Mouse (Mus musculus) midbrain, embryonic 14.5 days (tissue): ENCODE measurements at regions not wholly inside any gene's neighbourhood (a gene's known extent, or its start where the extent isn't known, plus 50 kb on each side); places are given as distances from the start of the nearest gene placed in this dataset.
"Not testable (repeated sequence)": the region's sequence is repeated elsewhere in the genome, so short reads cannot be mapped to it uniquely, and the experiment has no call there.

Experiments
- ATAC-seq: fragments of 200-750 bp; cut with Nextera tagmentation; 2 replicates; pipeline ENCODE4 v1.8.0; 2017; ENCODE audit warnings: moderate number of reproducible peaks, moderate library complexity; ENCODE audit not compliant: low FRiP score, low TSS enrichment
- DNase-seq: peaks from one replicate; pipeline ENCODE4 v3.0.0-alpha.2; 2015
- H3K27ac ChIP-seq: fragments of 300-500 bp; sonication (generic); replicated peaks from 2 replicates; pipeline ENCODE4 v1.5.1; 2014; ENCODE audit warnings: mild to moderate bottlenecking, low read depth, low read length, moderate library complexity
- H3K27me3 ChIP-seq: fragments of 300-500 bp; sonication (generic); 2 replicates; pipeline ENCODE4 v1.6.1; 2014; ENCODE audit warnings: low read length, control low read depth, mixed read lengths; ENCODE audit not compliant: control insufficient read depth, insufficient read depth
- H3K36me3 ChIP-seq: fragments of 300-500 bp; sonication (generic); 2 replicates; pipeline ENCODE4 v1.6.1; 2014; ENCODE audit warnings: low read length, control low read depth; ENCODE audit not compliant: control insufficient read depth, insufficient read depth
- H3K4me1 ChIP-seq: fragments of 300-500 bp; sonication (generic); 2 replicates; pipeline ENCODE4 v1.6.1; 2014; ENCODE audit warnings: mild to moderate bottlenecking, antibody characterized with exemption, low read length, control low read depth; ENCODE audit not compliant: control insufficient read depth, insufficient read depth
- H3K4me2 ChIP-seq: fragments of 300-500 bp; sonication (generic); 2 replicates; pipeline ENCODE4 v1.6.1; 2014; ENCODE audit warnings: mild to moderate bottlenecking, low read length, moderate library complexity
- H3K4me3 ChIP-seq: fragments of 300-500 bp; sonication (generic); replicated peaks from 2 replicates; pipeline ENCODE4 v1.5.1; 2014; ENCODE audit warnings: low read depth, low read length
- H3K9ac ChIP-seq: fragments of 300-500 bp; sonication (generic); replicated peaks from 2 replicates; pipeline ENCODE4 v1.6.1; 2014; ENCODE audit warnings: mild to moderate bottlenecking, low read length, moderate library complexity
- H3K9me3 ChIP-seq: fragments of 300-500 bp; sonication (generic); 2 replicates; pipeline ENCODE4 v1.6.1; 2016; ENCODE audit warnings: low read length, control low read depth, mixed read lengths; ENCODE audit not compliant: control insufficient read depth
- WGBS: fragments of 180-500 bp; shearing (Covaris S2); extraction: QIAGEN DNeasy Blood & Tissue Kit; methylation state at CpG from one replicate; pipeline ENCODE4 v1.1.7; 2014; 5-methylcytosine and 5-hydroxymethylcytosine counted together

DNA sequence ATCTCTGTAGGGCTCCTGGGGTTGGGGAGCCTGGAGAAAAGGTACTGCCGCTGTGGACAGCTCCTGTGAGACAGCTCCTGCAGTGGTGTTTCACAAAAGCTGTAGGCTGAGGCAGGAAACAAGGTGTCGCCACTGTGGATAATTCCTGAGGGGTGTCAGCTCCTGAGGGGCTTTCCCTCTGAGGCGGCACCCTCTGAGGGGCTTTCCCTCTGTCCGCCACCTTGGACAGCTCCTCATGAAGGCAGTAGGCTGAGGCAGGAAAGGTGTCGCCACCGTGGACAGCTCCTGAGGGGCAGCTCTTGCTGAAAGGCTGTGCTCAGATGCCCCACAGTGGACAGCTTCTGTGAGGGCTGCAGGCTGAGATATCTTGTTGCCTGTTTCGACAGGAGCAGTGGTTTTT is 127.1 kb downstream of the Cyld start:
- no peak overlapping the region for H3K4me2 ChIP-seq
- WGBS: 86% methylated on average over 7 of the region's 7 CpGs
- no peaks in the 10 kb centered on the region for H3K4me1 ChIP-seq
- no peaks in the 10 kb centered on the region for H3K27me3 ChIP-seq
- H3K4me3 ChIP-seq: no peak overlapping the region
- no peak for ATAC-seq
- no peaks in the 10 kb centered on the region for H3K36me3 ChIP-seq
- no peaks in the 10 kb centered on the region for H3K9me3 ChIP-seq
- DNase-seq: no peak
- no peak overlapping the region for H3K9ac ChIP-seq
- H3K27ac ChIP-seq: no peak overlapping the region

DNA sequence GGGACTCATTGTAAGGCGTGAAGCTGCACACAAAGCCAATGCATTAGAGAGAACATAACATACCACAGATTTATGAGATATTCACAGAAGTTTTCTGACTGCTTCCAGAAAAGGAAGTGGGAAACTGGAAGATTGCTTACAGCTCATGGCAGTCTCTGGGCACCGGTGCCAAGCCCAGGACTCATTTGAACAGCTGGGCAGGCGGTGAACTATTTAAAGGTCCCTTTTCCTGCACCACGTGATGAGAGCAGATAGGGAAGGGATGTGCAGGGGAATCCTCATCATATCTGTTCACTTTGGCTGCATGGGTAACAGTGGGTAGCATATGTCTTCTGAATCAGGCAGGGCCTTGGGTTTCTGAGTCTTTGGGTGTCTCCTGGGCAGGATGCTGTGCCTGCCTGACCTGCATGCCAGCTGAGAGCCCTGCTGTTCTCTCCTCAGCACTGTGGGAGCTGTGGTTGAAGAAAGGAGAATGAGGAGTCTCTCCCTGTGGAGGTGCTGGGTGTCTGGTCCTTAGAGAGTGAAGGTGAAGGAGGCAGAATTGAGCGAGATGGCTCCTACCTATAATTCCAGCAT is 123.5 kb downstream of the Cyld start:
- Histone ChIP-seq H3K4me2 (no peak overlapping the region), H3K27me3 (no peaks in the 10 kb centered on the region), H3K9me3 (no peaks in the 10 kb centered on the region), H3K9ac (no peak overlapping the region), H3K27ac (no peak overlapping the region), H3K36me3 (no peaks in the 10 kb centered on the region), H3K4me3 (no peak overlapping the region), H3K4me1 (no peaks in the 10 kb centered on the region)
- 91% methylated on average over 5 of the region's 5 CpGs for WGBS
- DNase-seq (no peak), ATAC-seq (no peak)

DNA sequence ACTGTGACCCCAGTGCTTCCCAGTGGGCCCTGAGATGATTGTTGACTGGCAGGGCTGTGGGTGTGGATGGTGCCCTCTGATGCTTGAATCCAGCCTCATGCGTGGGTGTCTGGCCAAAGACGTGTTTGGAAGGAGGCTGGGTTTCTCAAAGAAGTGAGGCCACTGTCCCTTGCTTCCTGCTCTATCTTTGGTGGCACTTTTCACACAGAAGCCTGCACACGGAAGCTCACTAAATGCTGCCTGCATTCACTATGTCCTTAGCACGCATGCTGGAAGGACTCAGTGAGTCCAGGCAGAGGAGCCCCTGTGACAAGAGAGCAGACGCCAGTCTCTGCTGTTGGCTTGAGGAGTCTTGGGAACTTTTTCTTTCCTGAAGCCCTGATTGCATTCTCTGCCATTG is 119.6 kb downstream of the Cyld start:
- Histone ChIP-seq H3K9ac (no peak overlapping the region), H3K27ac (no peak overlapping the region), H3K36me3 (no peaks in the 10 kb centered on the region), H3K9me3 (no peaks in the 10 kb centered on the region), H3K4me1 (no peaks in the 10 kb centered on the region), H3K27me3 (no peaks in the 10 kb centered on the region), H3K4me3 (no peak overlapping the region), H3K4me2 (no peak overlapping the region)
- DNase-seq (no peak), ATAC-seq (no peak)
- 88% methylated on average over 5 of the region's 5 CpGs for WGBS

DNA sequence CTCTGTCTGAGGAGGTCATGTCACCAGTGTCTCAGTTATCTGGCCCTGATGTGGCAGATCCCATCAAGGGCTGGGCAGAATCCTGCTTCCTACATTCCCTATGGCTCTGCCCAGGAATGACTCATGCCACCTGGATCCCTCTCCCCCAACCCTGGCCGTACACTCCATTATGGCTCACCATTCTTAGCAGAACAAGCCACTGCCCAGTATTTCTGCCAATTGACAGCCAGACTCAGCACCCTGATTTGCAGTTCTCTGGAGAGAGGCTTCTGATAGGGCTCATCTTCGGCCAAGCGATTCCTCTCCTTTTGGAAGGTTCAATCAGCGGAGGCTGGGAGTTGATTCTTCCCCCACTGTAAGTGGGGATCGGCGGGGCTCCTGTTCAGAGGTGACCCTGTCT is 117.4 kb downstream of the Cyld start:
- Histone ChIP-seq H3K9ac (no peak overlapping the region), H3K36me3 (no peaks in the 10 kb centered on the region), H3K27ac (no peak overlapping the region), H3K27me3 (no peaks in the 10 kb centered on the region), H3K4me2 (no peak overlapping the region), H3K9me3 (no peaks in the 10 kb centered on the region), H3K4me3 (no peak overlapping the region), H3K4me1 (no peaks in the 10 kb centered on the region)
- WGBS: 88% methylated on average over 6 of the region's 6 CpGs
- DNase-seq (no peak), ATAC-seq (no peak)

DNA sequence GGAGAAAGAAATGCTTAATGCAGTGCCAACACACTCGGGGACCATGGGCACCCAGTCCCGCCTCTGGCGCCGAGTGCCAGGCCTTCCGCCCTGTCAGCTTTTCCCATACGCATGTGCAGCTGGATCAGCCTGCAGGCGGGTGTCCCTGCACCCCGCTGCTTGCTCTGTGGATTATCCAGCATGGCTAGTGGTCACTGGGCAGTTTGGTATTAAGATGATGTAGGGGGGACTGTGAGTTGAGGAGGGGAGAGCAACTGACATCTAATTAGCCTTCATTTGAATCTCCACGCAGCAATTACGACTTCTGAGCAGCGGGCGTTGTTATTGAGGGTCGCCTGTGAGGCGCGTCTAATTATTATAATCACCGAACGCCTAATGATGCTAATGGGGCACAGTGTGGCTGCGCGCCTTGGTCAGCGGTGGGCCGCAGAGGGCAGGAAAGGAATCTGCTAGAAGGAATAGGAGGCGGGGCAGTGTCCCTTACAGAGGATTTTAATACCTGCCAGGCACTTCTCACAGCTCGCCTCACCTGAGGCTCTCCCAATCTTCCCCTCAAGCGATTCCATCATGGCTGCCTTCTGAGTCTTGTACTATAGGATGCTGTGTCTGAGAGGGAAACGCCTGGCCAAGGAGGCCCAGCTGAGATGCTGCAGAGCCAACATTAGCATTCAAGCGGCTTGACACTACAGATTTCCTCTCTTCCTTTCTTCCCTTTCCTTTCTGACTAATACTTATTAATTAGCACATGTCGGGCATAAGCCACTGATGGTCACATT is 116.3 kb downstream of the Cyld start:
- ATAC-seq: no peak
- 55% methylated on average over 27 of the region's 27 CpGs for WGBS

DNA sequence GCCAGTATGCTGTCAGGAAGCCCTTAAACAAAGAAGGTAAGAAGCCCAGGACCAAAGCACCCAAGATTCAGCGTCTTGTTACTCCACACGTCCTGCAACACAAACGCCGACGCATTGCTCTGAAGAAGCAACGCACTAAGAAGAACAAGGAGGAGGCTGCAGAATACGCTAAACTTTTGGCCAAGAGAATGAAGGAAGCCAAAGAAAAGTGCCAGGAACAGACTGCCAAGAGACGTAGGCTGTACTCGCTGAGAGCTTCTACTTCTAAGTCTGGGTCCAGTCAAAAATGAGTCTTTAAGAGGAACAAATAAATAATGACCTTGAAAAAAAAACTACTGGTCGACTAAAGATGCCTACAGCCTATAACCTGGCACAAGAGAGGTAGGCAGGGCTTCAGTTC is 110.0 kb downstream of the Cyld start:
- not testable (repeated sequence) for H3K27me3 ChIP-seq, H3K4me2 ChIP-seq, H3K9me3 ChIP-seq, H3K27ac ChIP-seq, H3K4me3 ChIP-seq, H3K9ac ChIP-seq, ATAC-seq, DNase-seq, H3K36me3 ChIP-seq, H3K4me1 ChIP-seq
- 95% methylated on average over 10 of the region's 10 CpGs for WGBS

More for the DNA sequence above, 116.3 kb downstream of the Cyld start:
- Histone ChIP-seq H3K27me3 (no peaks in the 10 kb centered on the region), H3K27ac (no peak overlapping the region), H3K4me3 (no peak overlapping the region), H3K4me1 (no peaks in the 10 kb centered on the region), H3K9me3 (no peaks in the 10 kb centered on the region), H3K4me2 (0 out of 2 replicates have a peak overlapping the region, but pooled peaks have one; percentile 23), H3K36me3 (no peaks in the 10 kb centered on the region), H3K9ac (no peak overlapping the region)
- peak; percentile 36 for DNase-seq
